Mouse (Mus musculus) heart, adult 18-20 months (tissue): ENCODE measurements around the gene Creb5. TPM values are rescaled to one million over a fixed set of nuclear protein-coding genes. Genes with fewer than 3 reads are reported as not detected.

ENCODE experiments used
- DNase-seq, 2 experiments: peaks; one replicate each; pipeline ENCODE4 v3.0.0; 2021 to 2022; ENCODE audit warnings: mixed read lengths in 1 of 2
- total RNA-seq, 2 experiments: library from RNA; stranded (reverse); gene quantifications; 2 replicates each; pipeline ENCODE4 v1.2.3; 2021

Gene Creb5
- total RNA-seq, 2 experiments from 2014 or later = 5.6 to 6.8 TPM

- DNase-seq = peak in 1 of 2 experiments; percentile 16
Measured at GRCm38 (mm10) chr6:53545989-53546388, 258.9 kb downstream of the Creb5 start.

- DNase-seq = no peak
Measured at GRCm38 (mm10) chr6:53548236-53548635, 261.2 kb downstream of the Creb5 start.

DNA sequence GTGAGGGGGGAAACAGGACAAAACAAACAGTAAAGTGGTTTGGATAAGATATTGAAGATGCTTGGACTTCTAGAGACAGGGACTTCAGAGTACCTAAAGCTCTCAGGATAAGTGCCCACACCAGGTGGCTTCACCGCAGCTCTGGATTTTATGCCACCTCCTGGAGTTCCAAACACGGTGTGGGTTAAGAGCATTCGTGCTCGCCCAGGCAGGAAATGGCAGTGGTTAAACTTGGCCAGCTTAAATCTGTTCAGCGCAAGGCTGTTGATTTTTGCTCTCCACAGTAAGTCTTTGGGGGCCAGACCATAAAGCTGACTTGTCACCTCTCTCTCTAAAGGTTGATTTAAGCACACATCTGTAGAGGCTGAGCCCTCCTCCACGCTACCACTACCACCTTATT, 262.3 kb downstream of the Creb5 start:
- no peak for DNase-seq

- peak in 1 of 2 experiments; percentile 24 for DNase-seq
Measured at GRCm38 (mm10) chr6:53556050-53556449, 269.0 kb downstream of the Creb5 start.

DNA sequence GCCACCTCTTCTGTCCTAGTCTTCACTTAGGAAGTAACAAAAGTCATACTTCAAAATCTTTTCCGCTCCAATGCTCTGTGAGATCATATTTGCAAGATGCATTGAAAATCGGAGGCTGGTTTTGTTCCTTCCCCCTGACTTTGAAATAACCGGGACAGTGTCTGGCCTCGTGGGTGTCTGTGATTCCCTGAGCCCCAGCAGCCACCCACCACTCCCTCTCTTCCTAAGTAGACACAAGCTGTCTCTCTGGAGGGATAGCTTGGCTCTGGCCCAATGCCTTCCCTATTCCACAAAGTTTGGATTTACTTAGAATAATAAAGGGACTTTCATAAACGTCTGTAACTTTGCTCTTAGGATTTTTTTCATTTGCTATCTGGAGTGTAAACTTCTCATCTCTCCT, 273.9 kb downstream of the Creb5 start:
- DNase-seq = no peak

GRCm38 (mm10) chr6:53562586-53562985, 275.5 kb downstream of the Creb5 start:
- DNase-seq = no peak

GRCm38 (mm10) chr6:53563546-53564185, 276.6 kb downstream of the Creb5 start:
- DNase-seq = no peak

GRCm38 (mm10) chr6:53569436-53569835, 282.4 kb downstream of the Creb5 start:
- no peak for DNase-seq

DNA sequence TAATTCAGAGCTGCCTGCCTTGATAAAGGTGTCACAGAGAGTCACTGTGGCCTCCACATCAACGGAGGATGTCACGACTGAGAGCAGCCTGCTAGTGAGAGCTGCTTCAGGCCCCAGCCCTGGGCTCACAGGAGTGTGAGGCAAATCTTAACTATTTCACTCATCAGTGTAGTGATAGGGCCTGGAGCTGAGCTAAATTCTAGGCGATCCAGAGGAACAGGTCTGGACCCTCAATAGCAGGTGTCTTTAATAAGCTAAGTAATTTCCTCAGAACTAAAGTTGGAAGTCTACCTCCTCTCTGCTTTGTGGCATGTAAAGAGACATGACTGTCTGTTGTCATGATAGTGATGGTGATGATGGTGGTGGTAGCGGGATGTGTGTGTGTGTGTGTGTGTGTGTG, 283.8 kb downstream of the Creb5 start:
- DNase-seq = no peak

- DNase-seq = peak in 1 of 2 experiments; percentile 27
Measured at GRCm38 (mm10) chr6:53571571-53572122, 284.6 kb downstream of the Creb5 start.

- peak; percentile 60 to 67 for DNase-seq
Measured at GRCm38 (mm10) chr6:53572456-53572855, 285.4 kb downstream of the Creb5 start.

DNA sequence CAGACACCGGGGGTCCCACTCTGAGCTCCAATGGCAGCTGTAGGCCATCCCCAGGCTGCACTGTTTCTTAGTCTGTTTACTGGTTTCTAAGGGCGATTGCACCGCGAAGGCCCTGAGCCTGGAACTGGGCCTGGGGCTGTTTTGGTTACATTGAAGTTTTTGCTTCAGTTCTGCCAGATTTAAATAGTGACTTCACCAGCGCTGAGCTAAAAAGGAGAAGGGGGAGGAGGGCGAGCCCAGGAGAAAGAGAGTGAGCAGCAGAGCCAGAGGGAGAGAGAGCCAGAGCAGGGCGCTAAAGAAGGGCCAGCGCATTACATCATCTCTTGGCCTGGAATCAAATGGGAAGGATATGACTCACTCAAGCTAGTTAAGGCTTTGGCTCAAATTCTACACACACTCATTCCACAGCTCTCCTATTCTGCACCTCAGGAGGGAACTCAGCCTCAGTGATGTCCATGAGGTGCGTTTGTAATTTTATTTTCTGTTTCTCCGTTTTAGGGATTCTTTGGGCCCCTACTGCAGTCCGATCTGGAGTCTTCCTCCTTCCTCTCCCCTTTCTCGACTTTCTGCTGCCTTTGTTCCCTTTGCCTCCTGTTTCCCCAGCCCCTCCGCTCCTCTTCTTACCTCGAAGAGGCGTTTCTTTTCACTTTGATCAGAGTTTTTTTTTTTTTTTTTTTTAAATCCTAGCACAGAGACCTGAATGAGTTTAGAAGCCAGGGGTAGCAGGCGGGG, 286.1 kb downstream of the Creb5 start:
- peak; percentile 96 to 98 for DNase-seq

DNA sequence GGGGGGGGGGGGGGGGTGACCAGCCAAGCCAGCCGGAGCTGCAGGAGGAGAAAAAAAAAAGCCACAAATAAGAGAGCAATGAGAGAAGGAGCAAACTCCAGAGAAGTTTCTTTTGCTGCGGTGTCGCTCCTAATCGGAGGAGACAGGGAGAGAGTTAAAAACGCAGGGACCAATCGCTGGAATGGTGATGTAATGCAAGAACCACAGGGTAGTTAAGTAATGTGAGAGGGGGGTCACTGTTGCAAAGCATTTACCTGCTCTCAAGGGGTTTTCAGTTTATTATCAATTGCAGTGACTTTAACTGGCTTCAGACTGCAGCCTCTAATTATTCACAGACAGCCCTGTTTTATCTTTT, 286.6 kb downstream of the Creb5 start:
- no peak for DNase-seq

DNA sequence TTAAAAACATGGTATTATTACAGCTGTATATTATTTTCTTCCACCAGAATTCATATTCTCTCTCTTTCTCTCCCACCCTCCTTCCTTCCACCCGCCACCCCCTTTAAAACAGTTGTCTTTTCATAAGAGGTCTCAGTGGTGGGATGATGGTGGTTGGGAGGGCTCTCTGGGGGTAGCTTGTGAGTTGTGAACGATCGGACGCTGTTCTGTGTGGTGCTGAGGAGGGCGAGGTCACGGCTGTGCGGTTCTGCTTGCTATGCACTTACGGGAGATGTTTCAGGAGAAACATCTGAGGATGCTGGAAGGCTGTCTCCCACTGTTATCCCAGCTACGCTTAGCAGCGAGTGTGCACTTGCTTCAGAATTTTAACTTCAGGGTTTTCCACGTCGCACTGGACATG, 287.0 kb downstream of the Creb5 start:
- peak in 1 of 2 experiments; percentile 46 for DNase-seq

DNA sequence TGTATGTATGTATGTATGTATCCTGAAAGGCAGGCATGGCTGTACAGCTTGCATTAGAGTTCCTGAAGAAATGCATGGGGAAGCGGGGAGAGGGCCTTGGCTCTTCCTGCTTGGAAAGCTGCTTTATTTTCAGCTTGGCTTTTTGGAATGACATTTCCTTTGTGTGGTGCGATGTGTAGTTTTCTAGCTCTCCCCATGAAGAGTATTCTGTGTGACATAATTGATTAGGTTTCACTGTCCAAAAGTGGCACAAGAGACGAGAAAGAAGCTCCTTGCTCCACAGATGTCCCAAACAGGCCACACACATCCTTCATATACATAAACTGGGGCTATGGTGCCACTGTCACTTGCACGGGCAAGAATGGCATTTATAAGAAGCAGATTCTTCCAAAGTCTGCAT, 288.1 kb downstream of the Creb5 start:
- DNase-seq = no peak

DNA sequence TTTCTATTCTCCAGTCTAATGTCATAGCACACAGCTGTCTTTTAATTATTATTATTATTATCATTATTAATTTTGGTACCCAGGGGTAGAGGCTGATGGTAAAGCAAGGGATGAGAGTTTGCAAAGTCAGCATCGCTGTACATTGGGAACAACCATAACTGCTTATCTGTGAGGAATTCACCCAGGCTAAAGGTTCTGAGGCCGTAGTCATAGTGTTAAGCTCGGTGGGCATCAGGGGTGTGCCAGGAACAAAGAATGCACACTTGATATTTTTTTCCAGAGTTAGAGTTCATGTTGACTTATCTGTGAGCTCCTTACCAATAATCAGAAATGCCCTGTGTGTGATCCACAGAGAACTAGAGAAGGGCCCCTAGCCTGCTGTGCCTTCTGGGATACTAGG, 288.8 kb downstream of the Creb5 start:
- no peak for DNase-seq

GRCm38 (mm10) chr6:53576841-53577240, 289.8 kb downstream of the Creb5 start:
- no peak for DNase-seq

- no peak for DNase-seq
Measured at GRCm38 (mm10) chr6:53577776-53578175, 290.7 kb downstream of the Creb5 start.

GRCm38 (mm10) chr6:53580346-53580745, 293.3 kb downstream of the Creb5 start:
- DNase-seq = no peak

DNA sequence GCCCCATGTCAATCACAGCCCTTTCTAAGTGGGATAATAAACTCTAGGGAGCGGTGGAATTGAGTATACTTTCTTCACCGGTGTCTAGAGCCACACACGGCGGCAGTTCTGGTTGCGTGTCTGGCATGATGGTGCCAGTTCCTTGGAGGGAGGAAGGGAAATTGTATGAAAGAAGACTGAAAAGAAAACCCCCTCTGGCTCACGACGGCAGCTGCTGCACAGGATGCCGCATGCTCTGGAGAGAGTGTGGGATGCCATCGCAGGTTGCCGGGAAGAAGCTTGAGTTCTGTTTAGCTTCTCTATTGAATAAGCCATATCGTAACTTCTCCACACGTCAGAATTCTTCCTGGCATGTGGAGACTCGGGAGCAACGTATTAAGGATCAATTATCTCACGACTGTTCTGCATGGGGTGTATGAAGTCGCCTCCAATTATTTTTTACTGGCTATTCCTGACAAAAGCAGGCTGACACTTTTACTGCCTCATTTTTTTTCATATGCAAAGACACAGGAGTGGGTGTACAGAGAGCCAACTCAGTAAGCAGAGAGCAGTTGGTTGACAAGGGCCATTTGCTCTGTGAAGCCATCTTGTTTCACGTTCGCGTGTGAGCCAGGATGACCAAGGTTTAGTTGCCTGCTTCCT, 296.3 kb downstream of the Creb5 start:
- no peak for DNase-seq

GRCm38 (mm10) chr6:53584718-53585405, 297.8 kb downstream of the Creb5 start:
- DNase-seq = peak in 1 of 2 experiments; percentile 23

GRCm38 (mm10) chr6:53589746-53590145, 302.7 kb downstream of the Creb5 start:
- DNase-seq = peak in 1 of 2 experiments; percentile 47
